Mouse (Mus musculus) retina, adult 2 months (tissue): ENCODE results near the gene Vps26a.

Experiments
- DNase-seq: peaks from one replicate; pipeline ENCODE4 v3.0.0-alpha.2; 2012; ENCODE audit warnings: low read depth, low spot score

Gene Vps26a

DNA sequence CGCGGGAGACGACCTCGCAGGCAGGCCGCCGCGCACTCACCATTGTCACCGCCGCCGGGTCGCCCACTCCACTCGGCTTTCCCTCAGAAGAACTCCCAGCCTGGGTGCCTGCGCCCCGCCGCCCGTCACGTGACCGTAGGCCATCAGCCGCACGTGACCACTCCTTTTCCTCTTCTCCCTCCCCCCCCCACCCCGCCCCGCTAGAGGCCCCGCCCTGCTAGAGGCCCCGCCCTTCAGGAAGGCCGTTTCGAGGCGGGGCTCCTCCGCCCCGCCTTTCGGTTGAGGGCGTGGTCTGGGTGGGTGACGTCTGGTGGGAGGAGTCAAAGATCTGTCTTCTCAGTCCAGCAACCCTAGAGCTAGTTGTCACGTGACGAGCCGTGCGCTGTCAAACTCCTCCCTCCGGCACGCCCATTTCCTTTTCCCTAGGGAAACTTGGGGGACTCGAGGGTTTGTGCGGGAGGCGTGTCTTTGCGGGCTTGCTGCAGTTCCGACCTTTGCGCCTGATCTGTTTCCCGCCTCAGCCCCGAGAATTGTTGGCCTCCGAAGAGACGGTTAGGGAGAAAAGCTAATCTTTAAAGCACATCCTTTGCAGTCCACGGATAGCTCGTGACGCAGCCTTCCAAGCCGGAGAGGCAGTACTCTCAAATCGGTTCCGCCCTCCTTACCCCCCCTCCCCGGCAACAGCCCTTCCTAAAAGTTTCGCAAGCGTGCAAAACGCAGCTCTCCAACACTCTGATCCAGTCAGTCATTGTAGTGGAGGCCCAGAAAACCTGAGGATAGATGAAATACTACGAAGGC is at the start of gene Vps26a:
Gene Vps26a, minus strand, starts transcription at position 188 of the 798 bp plus-strand sequence.
- DNase-seq: peak; percentile 98

DNA sequence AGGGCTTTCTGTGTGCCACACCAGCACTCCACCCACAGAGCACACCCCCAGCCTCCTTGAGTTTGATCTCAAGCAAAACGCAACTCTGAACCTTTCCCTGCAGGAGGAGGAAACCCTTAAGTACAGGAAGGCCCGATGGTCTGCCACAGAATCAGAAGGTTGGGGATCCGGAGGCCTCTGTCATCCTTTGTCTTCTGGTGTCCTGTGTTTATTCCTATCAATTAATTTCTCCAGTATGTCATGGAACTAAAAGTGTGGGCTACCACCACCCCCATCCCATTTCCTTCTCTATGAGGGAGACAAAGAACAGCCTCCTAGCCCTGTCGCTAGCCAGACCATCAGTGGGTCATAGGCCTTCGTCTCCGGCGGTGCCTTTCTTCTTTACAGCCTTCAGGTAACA is 47.9 kb upstream of the Vps26a start:
- DNase-seq: no peak

DNA sequence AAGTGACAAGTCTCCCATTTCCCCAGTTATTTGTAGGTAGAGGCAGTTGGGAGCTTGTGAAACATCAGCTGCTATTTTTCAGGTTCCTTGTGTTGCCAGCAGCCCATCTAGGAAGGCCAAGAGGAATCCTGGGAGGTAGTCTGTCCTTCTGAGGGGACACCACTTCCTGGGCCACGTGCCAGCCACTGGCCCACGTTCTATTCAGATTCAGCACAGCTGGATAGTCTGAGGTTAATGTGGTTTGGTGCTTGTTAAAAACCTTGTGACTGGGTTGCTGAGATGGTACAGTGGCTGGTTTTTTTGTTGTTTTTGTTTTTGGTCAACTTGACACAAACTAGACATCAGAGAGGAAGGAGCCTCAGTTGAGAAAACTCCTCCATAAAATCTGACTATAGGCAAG is 46.2 kb upstream of the Vps26a start:
- no peak for DNase-seq

- DNase-seq: no peak
These were observed 43.6 kb upstream of the Vps26a start for GRCm38 (mm10) chr10:62530183-62530582.

DNA sequence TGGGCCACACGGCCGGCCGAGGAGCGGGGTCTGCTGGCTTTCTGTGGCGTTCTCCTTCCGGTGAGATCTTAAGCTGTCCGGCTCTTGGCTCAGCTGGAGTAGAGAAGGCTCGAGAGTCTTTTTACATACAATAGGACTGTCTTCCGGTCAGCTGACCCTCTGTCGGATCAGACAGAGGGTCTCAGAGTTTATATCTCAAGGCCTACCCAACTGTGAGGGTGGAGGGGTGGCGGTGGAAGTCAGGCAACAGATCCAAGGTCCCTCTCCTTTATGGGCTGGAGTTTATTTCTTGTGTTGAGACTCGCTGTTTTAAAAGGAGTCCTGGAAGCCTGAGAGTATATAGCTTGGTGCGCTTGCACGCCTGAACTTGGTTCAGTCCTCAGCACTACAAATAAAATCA is 40.7 kb upstream of the Vps26a start, which contains the start of gene Srgn:
Gene Srgn, minus strand, starts transcription at position 101 of the 400 bp plus-strand sequence.
- DNase-seq: no peak

- DNase-seq: no peak
These were observed 35.8 kb upstream of the Vps26a start for GRCm38 (mm10) chr10:62522346-62522950.

GRCm38 (mm10) chr10:62521763-62522162 is 35.2 kb upstream of the Vps26a start:
- no peak for DNase-seq

DNA sequence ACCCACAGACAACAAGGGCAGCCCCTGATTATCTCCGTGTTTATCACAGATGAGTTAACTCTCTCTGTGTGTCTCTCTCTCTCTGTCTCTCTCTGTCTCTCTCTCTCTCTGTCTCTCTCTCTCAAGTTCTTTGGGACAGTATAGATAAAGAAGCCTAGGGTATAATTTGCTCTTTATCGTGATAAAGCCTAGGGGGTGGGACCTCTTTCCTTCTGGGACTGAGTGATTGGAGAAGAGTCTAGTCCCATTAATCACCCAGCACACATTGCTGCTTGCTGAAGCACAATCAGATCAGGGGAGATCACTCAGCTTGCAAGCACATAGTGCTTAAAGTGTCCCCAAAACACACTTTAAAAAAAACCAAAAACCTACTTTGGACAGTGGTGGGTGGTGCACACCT is 34.3 kb upstream of the Vps26a start:
- DNase-seq: no peak

GRCm38 (mm10) chr10:62517511-62517910 is 30.9 kb upstream of the Vps26a start:
- DNase-seq: no peak

- no peak for DNase-seq
These were observed 26.2 kb upstream of the Vps26a start for GRCm38 (mm10) chr10:62512855-62513254.

DNA sequence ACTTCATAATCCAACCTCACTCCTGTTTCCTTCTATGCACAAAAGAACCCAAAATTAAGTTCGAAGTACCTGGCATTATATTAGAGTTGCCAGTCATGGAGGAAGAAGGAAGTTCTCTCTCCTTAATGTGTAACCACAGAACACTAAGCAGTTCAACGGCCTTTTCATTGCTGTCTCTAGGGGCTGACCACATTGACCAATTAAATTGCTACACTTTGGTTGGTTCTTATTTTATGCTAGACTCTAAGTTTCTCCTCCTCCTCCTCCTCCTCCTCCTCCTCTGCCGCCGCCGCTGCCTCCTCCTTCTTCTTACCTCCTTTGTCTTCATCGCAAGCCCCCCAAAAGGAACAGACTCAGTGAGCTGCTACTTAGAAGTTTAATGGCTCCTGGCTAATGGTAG is 24.9 kb upstream of the Vps26a start:
- no peak for DNase-seq

GRCm38 (mm10) chr10:62509032-62509656 is 22.5 kb upstream of the Vps26a start:
- DNase-seq: no peak

DNA sequence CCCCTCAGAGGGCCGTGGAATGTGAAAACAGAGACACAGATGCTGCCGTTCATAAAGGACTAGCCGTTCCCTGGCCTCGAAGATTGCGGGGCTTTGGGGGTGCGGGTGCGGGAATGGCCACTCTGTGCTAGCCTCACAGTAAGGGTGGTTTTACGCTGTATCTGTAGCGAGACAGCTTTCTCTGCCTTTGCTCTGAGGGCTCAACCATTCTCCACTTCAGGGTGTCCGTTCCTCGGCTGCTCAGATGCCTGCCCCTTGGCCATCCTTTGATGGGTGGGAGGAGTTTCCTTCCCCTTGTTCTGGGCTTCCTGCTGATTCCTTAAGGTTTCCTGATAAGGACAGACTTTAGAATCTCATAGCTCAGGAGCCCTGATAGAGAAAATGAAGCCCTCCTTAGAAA is 21.9 kb upstream of the Vps26a start:
- no peak for DNase-seq

DNA sequence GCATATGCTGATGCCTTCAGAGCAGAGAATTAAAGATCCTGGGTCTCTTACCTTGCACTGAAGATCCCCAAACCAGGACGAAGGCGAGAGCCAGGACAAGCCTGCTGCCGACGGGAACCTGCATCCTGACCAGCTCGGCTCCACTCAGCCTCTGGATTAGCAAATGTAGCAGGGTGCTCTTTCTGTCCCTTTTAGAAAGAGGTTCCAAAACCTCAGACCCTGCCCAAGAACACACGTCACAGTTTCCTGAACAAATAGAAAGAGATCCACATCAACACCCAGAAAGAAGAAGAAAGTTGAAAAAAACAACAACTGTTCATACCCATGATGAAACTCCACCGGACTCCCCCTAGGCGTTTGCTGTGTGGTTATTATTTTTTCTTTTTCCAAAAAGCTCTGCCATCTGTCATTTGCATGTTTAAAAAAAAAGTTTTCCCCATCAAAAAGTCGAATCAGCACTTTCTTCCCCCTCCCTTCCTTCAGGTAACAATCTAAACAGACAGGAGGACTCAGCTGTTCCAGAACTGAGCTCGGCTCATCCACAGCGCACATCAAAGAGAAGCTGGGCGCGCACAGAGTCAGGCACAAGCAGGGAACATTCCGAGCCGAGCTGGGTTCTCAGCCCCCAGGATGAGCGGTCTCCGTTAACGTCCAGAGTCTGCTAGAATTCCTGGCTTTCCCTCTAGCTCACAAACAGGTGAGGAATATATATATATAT is 21.1 kb upstream of the Vps26a start:
- DNase-seq: no peak

- no peak for DNase-seq
These were observed 20.5 kb upstream of the Vps26a start for GRCm38 (mm10) chr10:62507071-62507470.

- no peak for DNase-seq
These were observed 19.5 kb upstream of the Vps26a start for GRCm38 (mm10) chr10:62506019-62506556.

- DNase-seq: no peak
These were observed 18.8 kb upstream of the Vps26a start for GRCm38 (mm10) chr10:62505224-62505983.

DNA sequence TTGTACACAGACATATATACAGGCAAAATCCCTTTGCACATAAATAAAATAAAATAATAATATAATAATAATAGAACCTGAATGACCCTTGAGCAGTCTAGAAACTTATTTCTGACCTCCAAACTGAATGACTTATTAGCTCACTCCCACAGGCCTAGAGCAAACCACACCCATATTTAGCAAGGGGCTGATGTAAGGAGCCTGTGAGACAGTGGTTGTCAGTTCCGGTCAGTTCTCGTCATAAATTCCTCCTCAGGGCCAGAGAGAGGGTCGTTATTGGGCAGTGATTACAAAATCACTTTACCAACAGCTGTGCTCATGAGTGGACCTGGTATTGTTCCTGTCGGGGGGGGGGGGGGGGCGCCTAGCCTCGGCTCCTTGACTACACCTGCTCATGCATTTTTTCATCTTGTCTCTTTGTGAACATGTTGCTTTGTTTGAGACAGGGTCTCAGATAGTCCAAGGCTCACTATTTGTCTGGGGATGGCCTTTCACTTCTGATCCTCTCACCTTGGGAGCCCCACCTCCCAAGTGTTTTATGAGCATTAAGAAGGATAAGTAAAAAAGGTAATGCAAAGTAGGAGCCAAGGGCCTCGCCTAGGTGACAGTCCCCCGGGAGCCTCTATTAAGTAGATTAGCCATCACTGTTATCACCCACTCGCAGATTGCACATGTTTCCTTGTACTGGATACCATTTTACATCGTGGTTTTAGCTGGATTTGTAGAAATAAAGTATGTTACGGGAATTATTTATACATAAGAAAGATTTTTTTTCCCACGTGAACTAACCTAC is 17.4 kb upstream of the Vps26a start:
- no peak for DNase-seq

GRCm38 (mm10) chr10:62503353-62503752 is 16.7 kb upstream of the Vps26a start:
- no peak for DNase-seq

GRCm38 (mm10) chr10:62501951-62502350 is 15.3 kb upstream of the Vps26a start:
- no peak for DNase-seq
